Mouse (Mus musculus): ENCODE data around the gene Gm11273.

DNA sequence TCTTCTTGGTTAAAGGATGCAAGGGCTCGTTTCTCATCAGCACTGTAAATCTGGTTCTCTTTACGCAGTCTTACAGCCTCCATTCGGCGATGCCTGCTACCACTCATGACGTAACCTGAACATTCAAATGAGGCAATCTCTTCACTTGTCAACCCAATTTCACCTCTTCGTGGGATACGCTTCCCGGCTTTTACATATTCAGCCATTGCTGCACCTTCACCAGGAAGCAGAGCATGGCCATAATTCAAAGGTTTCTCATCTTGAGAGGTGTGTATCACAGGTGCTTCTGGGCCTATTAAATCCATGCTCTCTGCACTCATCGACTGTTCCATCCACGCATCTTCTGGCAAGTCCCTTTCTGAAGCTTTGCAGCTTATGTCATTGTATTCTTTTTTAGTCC is 33.9 kb downstream of the Gm11273 start:
- TF ChIP-seq CTCF (IDR thresholded peaks at IDR 0.05; ENCODE audit: insufficient read depth, low read depth, low read length) (no peak), POLR2A (IDR thresholded peaks at IDR 0.05; ENCODE audit: insufficient read depth, low read depth, low read length) (no peak)
